Mouse (Mus musculus): ENCODE measurements around the gene Lmo2. TPM values are rescaled to one million over a fixed set of nuclear protein-coding genes. Genes with fewer than 3 reads are reported as not detected.
"Not testable (repeated sequence)": the region's sequence is repeated elsewhere in the genome, so short reads cannot be mapped to it uniquely, and the experiment has no call there.

The Lmo2 gene
- polyA plus RNA-seq, 1 experiment = 0.84 TPM

GRCm38 (mm10) chr2:103970791-103971649, 13.2 kb downstream of the Lmo2 start:
- TF ChIP-seq CTCF (IDR thresholded peaks at IDR 0.05; ENCODE audit: borderline replicate concordance, insufficient read depth, low read length) (no peak), POLR2A (IDR thresholded peaks at IDR 0.05; ENCODE audit: low read depth, low read length) (no peak)
- Histone ChIP-seq H3K27ac (ENCODE audit: insufficient read depth, low read length) (no peak overlapping the region), H3K4me1 (ENCODE audit: control insufficient read depth, insufficient read depth, low read length) (no peaks in the 10 kb centered on the region), H3K4me3 (ENCODE audit: insufficient read depth, low read length) (peak overlapping the region; percentile 45; the same call in 1 of the 2 replicates)

GRCm38 (mm10) chr2:103971838-103972237, 14.1 kb downstream of the Lmo2 start:
- Histone ChIP-seq H3K4me3 (ENCODE audit: insufficient read depth, low read length) (no peak overlapping the region), H3K27ac (ENCODE audit: insufficient read depth, low read length) (no peak overlapping the region), H3K4me1 (ENCODE audit: control insufficient read depth, insufficient read depth, low read length) (no peaks in the 10 kb centered on the region)
- TF ChIP-seq POLR2A (IDR thresholded peaks at IDR 0.05; ENCODE audit: low read depth, low read length) (no peak), CTCF (IDR thresholded peaks at IDR 0.05; ENCODE audit: borderline replicate concordance, insufficient read depth, low read length) (no peak)

GRCm38 (mm10) chr2:103975904-103976303, 18.1 kb downstream of the Lmo2 start:
- Histone ChIP-seq H3K4me1 (ENCODE audit: control insufficient read depth, insufficient read depth, low read length) (no peaks in the 10 kb centered on the region), H3K4me3 (ENCODE audit: insufficient read depth, low read length) (no peak overlapping the region), H3K27ac (ENCODE audit: insufficient read depth, low read length) (no peak overlapping the region)
- TF ChIP-seq CTCF (IDR thresholded peaks at IDR 0.05; ENCODE audit: borderline replicate concordance, insufficient read depth, low read length) (no peak), POLR2A (IDR thresholded peaks at IDR 0.05; ENCODE audit: low read depth, low read length) (no peak)

GRCm38 (mm10) chr2:103977216-103977615, 19.4 kb downstream of the Lmo2 start:
- TF ChIP-seq CTCF (IDR thresholded peaks at IDR 0.05; ENCODE audit: borderline replicate concordance, insufficient read depth, low read length) (no peak), POLR2A (IDR thresholded peaks at IDR 0.05; ENCODE audit: low read depth, low read length) (no peak)
- H3K4me1 ChIP-seq (ENCODE audit: control insufficient read depth, insufficient read depth, low read length) = no peaks in the 10 kb centered on the region
- H3K4me3 ChIP-seq (ENCODE audit: insufficient read depth, low read length) = no peak overlapping the region
- no peak overlapping the region for H3K27ac ChIP-seq (ENCODE audit: insufficient read depth, low read length)

- Histone ChIP-seq H3K27ac (ENCODE audit: insufficient read depth, low read length) (no peak overlapping the region), H3K4me3 (ENCODE audit: insufficient read depth, low read length) (no peak overlapping the region)
- TF ChIP-seq CTCF (IDR thresholded peaks at IDR 0.05; ENCODE audit: borderline replicate concordance, insufficient read depth, low read length) (no peak), POLR2A (IDR thresholded peaks at IDR 0.05; ENCODE audit: low read depth, low read length) (no peak)
These were observed 19.9 kb downstream of the Lmo2 start for GRCm38 (mm10) chr2:103977716-103978115.

GRCm38 (mm10) chr2:103982250-103982649, 24.5 kb downstream of the Lmo2 start:
- Histone ChIP-seq H3K4me3 (ENCODE audit: insufficient read depth, low read length) (no peak overlapping the region), H3K27ac (ENCODE audit: insufficient read depth, low read length) (no peak overlapping the region), H3K4me1 (ENCODE audit: control insufficient read depth, insufficient read depth, low read length) (no peaks in the 10 kb centered on the region)
- TF ChIP-seq POLR2A (IDR thresholded peaks at IDR 0.05; ENCODE audit: low read depth, low read length) (no peak), CTCF (IDR thresholded peaks at IDR 0.05; ENCODE audit: borderline replicate concordance, insufficient read depth, low read length) (peak; percentile 63)

More at GRCm38 (mm10) chr2:103977716-103978115, 19.9 kb downstream of the Lmo2 start:
- no peaks in the 10 kb centered on the region for H3K4me1 ChIP-seq (ENCODE audit: control insufficient read depth, insufficient read depth, low read length)

GRCm38 (mm10) chr2:103983146-103983545, 25.4 kb downstream of the Lmo2 start:
- no peak overlapping the region for H3K27ac ChIP-seq (ENCODE audit: insufficient read depth, low read length)
- no peaks in the 10 kb centered on the region for H3K4me1 ChIP-seq (ENCODE audit: control insufficient read depth, insufficient read depth, low read length)
- TF ChIP-seq POLR2A (IDR thresholded peaks at IDR 0.05; ENCODE audit: low read depth, low read length) (no peak), CTCF (IDR thresholded peaks at IDR 0.05; ENCODE audit: borderline replicate concordance, insufficient read depth, low read length) (no peak)
- H3K4me3 ChIP-seq (ENCODE audit: insufficient read depth, low read length) = no peak overlapping the region

- H3K4me3 ChIP-seq (ENCODE audit: insufficient read depth, low read length); H3K4me1 ChIP-seq (ENCODE audit: control insufficient read depth, insufficient read depth, low read length); H3K27ac ChIP-seq (ENCODE audit: insufficient read depth, low read length): not testable (repeated sequence)
These were observed 29.8 kb downstream of the Lmo2 start for GRCm38 (mm10) chr2:103987595-103987994.

GRCm38 (mm10) chr2:103989724-103990123, 31.9 kb downstream of the Lmo2 start:
- Histone ChIP-seq H3K4me1 (ENCODE audit: control insufficient read depth, insufficient read depth, low read length) (no peaks in the 10 kb centered on the region), H3K4me3 (ENCODE audit: insufficient read depth, low read length) (no peak overlapping the region), H3K27ac (ENCODE audit: insufficient read depth, low read length) (no peak overlapping the region)
- TF ChIP-seq POLR2A (IDR thresholded peaks at IDR 0.05; ENCODE audit: low read depth, low read length) = no peak
- no peak for TF ChIP-seq CTCF (IDR thresholded peaks at IDR 0.05; ENCODE audit: borderline replicate concordance, insufficient read depth, low read length)

GRCm38 (mm10) chr2:103991303-103991702, 33.5 kb downstream of the Lmo2 start:
- H3K4me1 ChIP-seq (ENCODE audit: control insufficient read depth, insufficient read depth, low read length) = no peaks in the 10 kb centered on the region
- no peak overlapping the region for H3K27ac ChIP-seq (ENCODE audit: insufficient read depth, low read length)
- H3K4me3 ChIP-seq (ENCODE audit: insufficient read depth, low read length) = no peak overlapping the region
- TF ChIP-seq POLR2A (IDR thresholded peaks at IDR 0.05; ENCODE audit: low read depth, low read length) = no peak
- TF ChIP-seq CTCF (IDR thresholded peaks at IDR 0.05; ENCODE audit: borderline replicate concordance, insufficient read depth, low read length) = no peak
